Mouse (Mus musculus) mouse embryonic stem cell (cell line): ENCODE data around the gene Neurl2.

ENCODE experiments used
- in situ Hi-C, 2 experiments: fragments of 300-500 bp; cut with MboI; formaldehyde crosslinking; loops; 1 replicate in 1 of 2; 3 replicates in 1 of 2; pipeline ENCODE4 v1.14.3; 2019 to 2020; ENCODE audit warnings: low sequenced_read_pairs in 2 of 2, low pct_unique_long_range_greater_than_20kb in 1 of 2, mixed read lengths in 1 of 2; ENCODE audit not compliant: unreplicated experiment in 1 of 2

Neurl2 gene

DNA sequence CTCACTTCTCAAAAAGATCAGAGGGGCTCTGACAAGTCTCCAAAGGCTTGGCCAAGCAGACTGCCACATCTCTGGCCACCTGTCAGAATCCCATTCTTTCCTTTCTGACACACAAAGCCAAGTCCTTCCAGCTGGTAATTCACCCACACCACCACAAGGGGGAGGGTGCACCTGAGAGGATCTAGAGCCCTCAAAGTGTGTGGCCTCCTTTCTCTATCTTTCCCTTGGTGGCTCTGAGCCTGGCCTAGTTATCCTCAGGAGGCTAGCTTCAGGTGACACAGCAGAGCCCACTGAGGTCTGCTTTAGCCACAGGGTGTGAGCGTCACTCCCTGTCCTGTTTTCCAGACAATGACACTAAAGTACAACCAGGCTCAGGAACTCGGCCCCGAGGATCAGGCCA is 40.0 kb downstream of the Neurl2 start:
- in situ Hi-C loops: no loop called here

DNA sequence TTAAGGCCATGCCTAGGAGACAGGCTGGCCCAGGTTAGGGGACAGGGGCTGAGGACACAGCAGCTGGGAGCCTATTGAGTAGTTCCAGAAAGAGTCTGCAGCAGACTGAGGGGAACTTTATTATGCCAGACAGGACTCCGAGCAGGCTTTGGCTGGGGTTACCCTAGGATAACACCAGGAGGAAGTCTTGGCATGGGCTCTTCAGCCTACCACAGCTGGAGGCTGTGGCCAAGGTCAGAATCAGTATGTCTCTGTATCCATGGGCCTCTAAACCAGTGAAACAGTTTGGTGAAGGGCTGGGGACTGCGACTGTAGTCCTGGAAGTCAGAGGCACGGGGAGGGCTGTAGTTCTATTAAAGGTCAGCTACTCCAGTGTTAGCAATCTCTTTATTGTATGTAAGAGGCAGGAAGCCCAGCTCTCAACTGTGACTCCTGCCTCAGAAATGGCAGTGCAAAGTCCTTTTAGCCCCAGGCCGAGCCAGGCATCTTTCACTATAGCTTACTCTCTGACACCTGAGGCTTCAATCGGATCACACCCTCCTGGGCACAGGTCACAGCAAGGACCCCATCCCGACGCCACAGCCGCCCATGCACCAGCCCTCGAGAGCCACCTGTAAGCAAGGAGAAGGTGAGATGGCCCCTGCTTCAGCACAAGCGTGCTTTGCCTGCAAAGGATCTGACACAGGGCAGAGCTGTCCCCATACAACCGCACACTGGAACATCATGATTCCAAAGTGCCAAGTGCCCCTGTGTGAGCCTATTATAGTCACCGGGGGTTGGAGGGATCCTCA is 40.7 kb downstream of the Neurl2 start:
- in situ Hi-C loops: no loop called here

- in situ Hi-C loops: no loop called here
Measured at GRCm38 (mm10) chr2:164791841-164792261, 41.4 kb downstream of the Neurl2 start.

- in situ Hi-C loops: no loop called here
Measured at GRCm38 (mm10) chr2:164790451-164790850, 42.8 kb downstream of the Neurl2 start.

GRCm38 (mm10) chr2:164788411-164788810 is 44.8 kb downstream of the Neurl2 start:
- in situ Hi-C loops: no loop called here

GRCm38 (mm10) chr2:164787779-164788178 is 45.5 kb downstream of the Neurl2 start:
- in situ Hi-C loops: no loop called here

DNA sequence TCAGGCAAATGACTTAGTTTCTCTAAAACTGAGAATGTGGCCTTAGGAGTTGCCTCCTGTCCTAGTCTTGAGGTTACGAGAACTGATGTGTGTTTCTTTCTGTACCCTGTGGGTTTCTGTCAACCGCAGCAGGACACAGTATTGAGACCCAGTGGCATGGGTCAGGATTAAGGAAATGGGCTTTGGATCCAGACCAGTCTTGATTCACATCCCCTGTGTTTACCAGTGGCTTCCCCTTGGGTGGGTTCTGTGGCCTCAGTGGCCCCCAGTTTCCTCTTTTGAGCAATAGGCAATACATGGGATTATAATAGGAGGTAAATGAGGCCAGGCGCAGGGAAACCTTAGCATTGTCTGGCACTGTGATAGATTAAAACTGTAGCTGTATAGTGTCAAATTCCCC is 46.2 kb downstream of the Neurl2 start:
- in situ Hi-C loops: no loop called here

DNA sequence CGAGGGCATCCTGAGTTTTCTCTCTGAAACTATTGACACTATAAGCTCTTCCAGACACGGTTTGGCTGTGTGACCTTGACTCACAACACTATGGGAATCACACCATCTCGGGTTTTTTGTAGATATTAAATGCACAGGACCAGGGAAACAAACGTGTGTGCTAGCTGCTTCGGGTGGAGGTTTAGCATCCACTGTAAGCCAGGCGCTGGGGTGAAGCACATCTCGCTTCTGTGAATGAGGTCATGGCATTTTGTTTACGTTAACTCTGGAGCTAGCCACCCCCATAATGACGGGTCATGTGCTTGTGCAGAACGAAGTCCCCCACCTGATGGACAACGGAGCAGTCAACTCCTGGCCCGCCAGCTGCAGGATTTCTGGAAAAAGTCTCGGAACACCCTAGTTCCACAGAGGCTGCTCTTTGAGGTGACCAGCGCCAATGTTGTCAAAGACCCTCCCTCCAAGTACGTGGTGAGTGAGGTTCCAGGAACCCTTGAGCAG is 46.8 kb downstream of the Neurl2 start:
- in situ Hi-C loops: no loop called here

GRCm38 (mm10) chr2:164785481-164786387 is 47.5 kb downstream of the Neurl2 start, which contains the start of gene Snx21:
Snx21 (plus strand) TSS chr2:164785823.
- in situ Hi-C loops: no loop called here

DNA sequence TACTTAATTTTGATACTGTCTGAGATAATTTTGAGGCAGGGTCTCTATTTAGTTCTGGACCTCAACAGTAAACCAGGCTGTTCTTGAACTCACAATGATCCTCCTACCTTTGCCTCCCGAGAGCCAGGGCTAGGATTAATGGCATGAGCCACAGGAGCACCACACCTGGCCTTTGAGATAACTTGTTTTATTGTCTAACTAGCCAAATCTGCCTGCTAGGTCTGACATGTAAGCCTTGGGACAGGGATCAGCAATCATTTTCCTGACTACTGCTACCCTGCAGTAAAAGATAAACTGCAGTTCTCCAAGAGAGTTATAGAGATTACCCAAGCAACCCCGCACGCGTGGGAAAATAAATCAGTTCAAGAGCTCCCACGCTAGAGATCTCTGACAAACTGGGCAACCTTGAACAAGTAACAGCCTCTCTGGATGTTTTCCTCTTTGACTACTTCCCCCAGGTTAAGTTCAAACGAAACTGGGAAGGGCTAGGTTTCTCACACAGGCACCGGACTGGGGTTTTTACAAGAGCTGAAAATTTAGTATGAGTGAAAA is 48.3 kb downstream of the Neurl2 start:
- in situ Hi-C loops: no loop called here

DNA sequence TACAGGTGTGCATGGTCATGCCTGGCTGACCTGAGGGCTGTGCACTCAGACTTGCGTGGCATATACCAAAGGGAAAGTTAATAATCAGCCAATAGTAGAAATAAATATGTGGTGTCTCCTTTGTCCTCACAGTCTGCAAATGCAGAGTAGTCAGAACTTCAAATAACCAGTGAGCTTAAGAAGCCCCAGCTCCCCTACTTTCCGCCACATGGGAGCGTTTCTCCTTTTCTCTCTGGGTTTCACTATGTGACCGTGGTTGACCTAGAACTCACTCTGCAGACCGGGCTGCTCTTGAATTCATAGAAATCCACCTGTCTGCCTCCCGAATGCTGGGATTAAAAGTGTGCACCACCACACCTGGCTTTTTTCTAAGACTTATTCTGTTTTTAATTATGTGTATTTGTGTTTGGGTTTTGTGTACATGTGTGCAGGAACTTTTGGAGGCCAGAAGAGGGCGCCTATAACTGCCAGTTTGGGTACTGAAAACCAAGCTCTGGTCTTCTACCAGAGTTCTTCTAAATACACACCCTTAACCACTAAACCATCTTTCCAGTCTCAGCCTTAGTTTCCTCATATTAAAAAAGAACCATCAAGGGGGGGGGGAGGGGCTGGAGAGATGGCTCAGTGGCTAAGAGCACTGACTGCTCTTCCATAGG is 49.2 kb downstream of the Neurl2 start:
- in situ Hi-C loops: no loop called here

- in situ Hi-C loops: no loop called here
Measured at GRCm38 (mm10) chr2:164781876-164782275, 51.4 kb downstream of the Neurl2 start.
